Mouse (Mus musculus) thymus, adult 2 months (tissue): ENCODE results near the gene Palld. TPM values are rescaled to one million over a fixed set of nuclear protein-coding genes. Genes with fewer than 3 reads are reported as not detected.

ENCODE experiments used
- DNase-seq: peaks from one replicate; pipeline ENCODE4 v3.0.0; 2021
- H3K27ac ChIP-seq: fragments of 200-500 bp; 2 replicates; pipeline ENCODE4 v1.5.1; 2012; ENCODE audit warnings: low read length, control low read depth; ENCODE audit not compliant: control insufficient read depth, insufficient read depth
- H3K27me3 ChIP-seq: fragments of 200-500 bp; 2 replicates; pipeline ENCODE4 v1.6.1; 2012; ENCODE audit warnings: mild to moderate bottlenecking, low read length, moderate library complexity, mixed read lengths; ENCODE audit not compliant: control insufficient read depth, insufficient read depth
- H3K36me3 ChIP-seq: fragments of 200-500 bp; 2 replicates; pipeline ENCODE4 v1.6.1; 2012; ENCODE audit warnings: mild to moderate bottlenecking, low read length, moderate library complexity; ENCODE audit not compliant: control insufficient read depth, insufficient read depth
- H3K4me1 ChIP-seq: fragments of 200-500 bp; replicated peaks from 2 replicates; pipeline ENCODE4 v1.6.1; 2012; ENCODE audit warnings: low read length; ENCODE audit not compliant: control insufficient read depth, insufficient read depth
- H3K4me3 ChIP-seq: fragments of 200-500 bp; 2 replicates; pipeline ENCODE4 v1.5.1; 2012; ENCODE audit warnings: mild to moderate bottlenecking, low read length, control low read depth, moderate library complexity; ENCODE audit not compliant: control insufficient read depth, insufficient read depth
- CTCF ChIP-seq: fragments of 200-500 bp; IDR thresholded peaks from 2 replicates; pipeline ENCODE4 v1.5.1; 2012; ENCODE audit warnings: mild to moderate bottlenecking, control low read depth, low read length, moderate library complexity, borderline replicate concordance; ENCODE audit not compliant: control insufficient read depth, poor library complexity, insufficient read depth; ENCODE audit errors: extremely low read depth
- POLR2A ChIP-seq: fragments of 200-500 bp; IDR thresholded peaks from 2 replicates; pipeline ENCODE4 v1.6.1; 2012; ENCODE audit warnings: mild to moderate bottlenecking, low read length, control low read depth, moderate library complexity; ENCODE audit not compliant: control insufficient read depth, poor library complexity, insufficient read depth; ENCODE audit errors: extremely low read depth
- WGBS: fragments of 180-500 bp; shearing (Covaris S2); methylation state at CpG from one replicate; pipeline ENCODE4 v1.1.7; 2018; 5-methylcytosine and 5-hydroxymethylcytosine counted together
- polyA plus RNA-seq: library from polyadenylated mRNA; depleted of rRNA; stranded (reverse); fragments of >200 nt; gene quantifications from 2 replicates; pipeline ENCODE4 v1.2.3, GENCODE M21; 2012

Palld gene
- polyA plus RNA-seq, 1 experiment = 10.6 TPM

DNA sequence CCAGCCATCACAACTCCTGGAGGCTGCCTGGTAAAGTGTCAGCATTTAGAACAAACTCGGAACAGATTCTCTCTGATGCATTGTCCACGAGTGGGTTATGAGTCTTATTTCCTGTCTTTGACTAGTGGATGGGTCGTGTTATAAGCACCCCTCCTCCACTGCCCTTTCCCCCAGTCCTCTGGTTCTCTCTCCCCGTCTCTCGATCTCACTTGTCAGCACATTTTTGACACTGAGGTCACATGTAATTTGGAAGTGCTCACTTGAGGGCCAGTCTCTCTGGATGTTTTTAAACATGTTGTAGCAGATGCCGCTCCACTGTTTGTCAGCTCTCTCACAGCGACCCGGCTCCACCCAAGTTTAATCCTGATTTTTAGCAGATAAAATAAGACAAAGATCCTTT, 237.5 kb downstream of the Palld start:
- Histone ChIP-seq H3K4me3 (no peak overlapping the region), H3K36me3 (no peaks in the 10 kb centered on the region), H3K27ac (no peak overlapping the region), H3K4me1 (no peaks in the 10 kb centered on the region), H3K27me3 (no peaks in the 10 kb centered on the region)
- WGBS = 74% methylated on average over 8 of the region's 8 CpGs
- TF ChIP-seq POLR2A (no peak), CTCF (no peak)
- DNase-seq = no peak

- WGBS = 90% methylated on average over 6 of the region's 6 CpGs
- H3K4me3 ChIP-seq = no peak overlapping the region
Measured at GRCm38 (mm10) chr8:61664162-61664561, 238.3 kb downstream of the Palld start.

GRCm38 (mm10) chr8:61662829-61663228, 239.7 kb downstream of the Palld start:
- 93% methylated on average over 4 of the region's 4 CpGs for WGBS

More at GRCm38 (mm10) chr8:61664162-61664561, 238.3 kb downstream of the Palld start:
- H3K27me3 ChIP-seq = no peaks in the 10 kb centered on the region
- no peaks in the 10 kb centered on the region for H3K36me3 ChIP-seq
- DNase-seq = no peak
- no peak overlapping the region for H3K27ac ChIP-seq
- H3K4me1 ChIP-seq = no peaks in the 10 kb centered on the region
- TF ChIP-seq CTCF (no peak), POLR2A (no peak)

DNA sequence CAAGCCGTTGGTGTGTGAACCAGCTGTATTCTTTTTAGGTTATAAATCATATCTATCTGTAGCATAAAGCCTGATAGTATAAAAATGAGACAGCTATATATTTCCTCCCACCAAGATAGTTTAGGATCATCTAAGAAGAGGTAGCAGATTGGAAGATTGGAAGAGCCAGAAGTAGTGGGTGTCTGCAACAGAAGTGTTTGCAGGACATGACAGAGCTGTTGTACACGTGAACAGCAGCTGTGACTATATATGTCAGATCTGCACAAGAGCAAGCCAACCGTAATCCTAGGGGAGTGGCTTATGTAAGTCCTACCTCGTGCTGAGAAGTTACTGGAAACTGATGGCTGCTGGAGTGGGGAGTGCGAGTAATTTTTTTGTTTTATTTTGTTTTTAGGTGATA, 240.9 kb downstream of the Palld start:
- no peaks in the 10 kb centered on the region for H3K27me3 ChIP-seq
- WGBS = 92% methylated on average over 5 of the region's 5 CpGs
- TF ChIP-seq CTCF = no peak
- TF ChIP-seq POLR2A = no peak

More at GRCm38 (mm10) chr8:61662829-61663228, 239.7 kb downstream of the Palld start:
- no peak overlapping the region for H3K27ac ChIP-seq
- H3K4me1 ChIP-seq = no peaks in the 10 kb centered on the region
- no peaks in the 10 kb centered on the region for H3K27me3 ChIP-seq
- TF ChIP-seq CTCF (no peak), POLR2A (no peak)
- DNase-seq = no peak
- H3K36me3 ChIP-seq = no peaks in the 10 kb centered on the region
- H3K4me3 ChIP-seq = no peak overlapping the region

DNA sequence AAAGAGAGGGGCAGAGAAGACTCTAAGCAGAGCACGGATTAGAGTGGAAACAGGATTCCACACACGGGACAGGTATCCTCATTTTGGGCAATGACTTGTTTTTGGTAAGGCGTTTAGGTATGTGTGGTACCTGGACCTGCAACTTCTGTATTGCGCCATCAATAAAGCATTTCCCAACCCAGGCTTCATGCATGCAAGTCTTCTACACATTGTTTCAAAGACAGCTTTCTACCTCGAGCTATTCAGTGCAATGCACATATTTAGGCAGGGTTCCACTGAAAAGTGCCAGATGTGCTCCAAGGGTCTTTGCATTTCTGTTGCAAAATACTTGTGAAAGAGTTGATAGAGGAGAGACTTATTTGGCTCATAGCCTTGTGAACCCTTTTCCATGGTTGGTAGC, 241.5 kb downstream of the Palld start:
- H3K27me3 ChIP-seq = no peaks in the 10 kb centered on the region
- no peak for TF ChIP-seq CTCF
- TF ChIP-seq POLR2A = no peak
- 97% methylated on average over 5 of the region's 5 CpGs for WGBS
- no peaks in the 10 kb centered on the region for H3K4me1 ChIP-seq
- no peaks in the 10 kb centered on the region for H3K36me3 ChIP-seq
- H3K4me3 ChIP-seq = no peak overlapping the region
- no peak overlapping the region for H3K27ac ChIP-seq
- no peak for DNase-seq

More for the DNA sequence above, 240.9 kb downstream of the Palld start:
- DNase-seq = no peak
- no peaks in the 10 kb centered on the region for H3K36me3 ChIP-seq
- no peaks in the 10 kb centered on the region for H3K4me1 ChIP-seq
- no peak overlapping the region for H3K4me3 ChIP-seq
- H3K27ac ChIP-seq = no peak overlapping the region

DNA sequence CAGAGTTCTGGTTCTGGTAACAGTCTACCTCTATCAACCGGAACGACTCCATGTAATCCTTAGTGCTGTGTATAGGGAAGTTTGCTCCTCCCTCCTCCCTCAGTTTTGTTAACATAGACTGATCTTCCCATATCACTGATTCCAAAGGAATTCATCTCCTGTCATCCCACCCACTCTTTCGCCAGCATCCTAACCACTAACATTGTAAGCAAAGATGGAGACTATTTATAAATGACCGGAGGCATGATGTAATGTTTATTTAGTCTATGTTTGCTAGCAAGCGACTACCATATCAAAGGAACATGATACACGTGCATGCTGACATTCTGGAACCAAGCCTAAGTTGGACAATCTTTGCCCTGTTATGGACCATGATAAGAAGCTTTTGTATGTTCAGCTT, 250.5 kb downstream of the Palld start:
- H3K4me3 ChIP-seq = no peak overlapping the region
- no peaks in the 10 kb centered on the region for H3K27me3 ChIP-seq
- DNase-seq = no peak
- TF ChIP-seq POLR2A (no peak), CTCF (no peak)
- 95% methylated on average over 6 of the region's 6 CpGs for WGBS
- H3K27ac ChIP-seq = no peak overlapping the region
- no peaks in the 10 kb centered on the region for H3K36me3 ChIP-seq
- no peaks in the 10 kb centered on the region for H3K4me1 ChIP-seq

DNA sequence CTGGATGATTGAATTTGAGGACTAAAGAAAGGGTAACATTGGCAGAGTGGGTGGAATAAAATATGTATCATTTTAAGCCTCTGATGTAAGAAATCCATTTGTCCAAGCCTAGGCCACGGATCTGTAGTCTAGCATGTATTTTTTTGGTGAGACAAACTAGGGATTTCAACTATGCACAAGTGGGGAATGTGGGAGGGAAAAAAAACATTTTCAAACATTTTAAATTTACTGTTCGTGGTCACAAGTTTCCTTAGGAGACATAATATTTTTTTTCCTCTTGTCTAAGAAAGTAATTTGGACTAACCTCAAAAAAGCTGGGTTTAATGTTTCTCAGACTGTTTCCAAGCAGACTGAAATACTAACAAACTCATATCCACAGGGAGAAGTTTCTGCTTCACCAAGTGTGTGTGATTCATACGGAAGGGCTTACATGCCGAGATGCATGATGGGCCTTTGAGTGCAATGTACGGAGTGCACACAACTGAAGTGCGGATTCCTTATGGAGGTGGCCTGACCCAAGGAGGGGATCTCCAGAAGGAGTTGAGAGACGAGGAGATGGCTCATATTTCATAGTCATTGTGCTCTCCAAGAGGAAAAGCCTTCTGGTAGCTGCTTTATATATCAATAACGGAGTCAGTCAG, 256.2 kb downstream of the Palld start:
- no peak for DNase-seq
- Histone ChIP-seq H3K36me3 (no peaks in the 10 kb centered on the region), H3K4me1 (no peaks in the 10 kb centered on the region), H3K27me3 (no peaks in the 10 kb centered on the region), H3K4me3 (no peak overlapping the region), H3K27ac (no peak overlapping the region)
- TF ChIP-seq CTCF (no peak), POLR2A (no peak)
- WGBS = 86% methylated on average over 8 of the region's 8 CpGs
